Mouse (Mus musculus) thymus, postnatal 36 days (tissue): ENCODE results near the gene Bub3.

Experiments
- DNase-seq, 2 experiments: peaks; one replicate each; pipeline ENCODE4 v3.0.0; 2022; ENCODE audit warnings: mixed read lengths in 2 of 2

Gene Bub3

GRCm38 (mm10) chr7:131556541-131557271 lies 3.3 kb upstream of the Bub3 start:
- DNase-seq = peak; percentile 15 to 19

GRCm38 (mm10) chr7:131557751-131558150 lies 2.3 kb upstream of the Bub3 start:
- no peak for DNase-seq

GRCm38 (mm10) chr7:131560697-131561042 lies 648 bp downstream of the Bub3 start:
- no peak for DNase-seq

GRCm38 (mm10) chr7:131575246-131575645 lies 15.2 kb downstream of the Bub3 start:
- DNase-seq = no peak

- DNase-seq = no peak
Measured at GRCm38 (mm10) chr7:131582178-131582577, 22.2 kb downstream of the Bub3 start.

- DNase-seq = no peak
Measured at GRCm38 (mm10) chr7:131585551-131585950, 25.5 kb downstream of the Bub3 start.

- DNase-seq = no peak
Measured at GRCm38 (mm10) chr7:131597779-131598482, 37.9 kb downstream of the Bub3 start.

GRCm38 (mm10) chr7:131598483-131598824 lies 38.4 kb downstream of the Bub3 start:
- DNase-seq = no peak

GRCm38 (mm10) chr7:131602106-131602505 lies 42.1 kb downstream of the Bub3 start:
- no peak for DNase-seq

- no peak for DNase-seq
Measured at GRCm38 (mm10) chr7:131603186-131603585, 43.2 kb downstream of the Bub3 start.

- DNase-seq = no peak
Measured at GRCm38 (mm10) chr7:131604946-131605345, 44.9 kb downstream of the Bub3 start.

GRCm38 (mm10) chr7:131605481-131605880 lies 45.5 kb downstream of the Bub3 start:
- no peak for DNase-seq

GRCm38 (mm10) chr7:131608049-131608448 lies 48.0 kb downstream of the Bub3 start:
- no peak for DNase-seq

GRCm38 (mm10) chr7:131609677-131610076 lies 49.7 kb downstream of the Bub3 start:
- no peak for DNase-seq
